Mouse (Mus musculus) left cerebral cortex, adult 8-10 months (tissue): ENCODE measurements around the gene Ddah2. TPM values are rescaled to one million over a fixed set of nuclear protein-coding genes. Genes with fewer than 3 reads are reported as not detected.

ENCODE experiments used
- DNase-seq, 2 experiments: peaks; one replicate each; pipeline ENCODE4 v3.0.0; 2022; ENCODE audit warnings: low spot score in 2 of 2
- total RNA-seq, 4 experiments: library from RNA; stranded (reverse); gene quantifications; 2 replicates each; pipeline ENCODE4 v1.2.4; 2022

Ddah2 gene
- total RNA-seq, 4 experiments from 2014 or later = 13.1 to 20.2 (median 14.8) TPM

DNA sequence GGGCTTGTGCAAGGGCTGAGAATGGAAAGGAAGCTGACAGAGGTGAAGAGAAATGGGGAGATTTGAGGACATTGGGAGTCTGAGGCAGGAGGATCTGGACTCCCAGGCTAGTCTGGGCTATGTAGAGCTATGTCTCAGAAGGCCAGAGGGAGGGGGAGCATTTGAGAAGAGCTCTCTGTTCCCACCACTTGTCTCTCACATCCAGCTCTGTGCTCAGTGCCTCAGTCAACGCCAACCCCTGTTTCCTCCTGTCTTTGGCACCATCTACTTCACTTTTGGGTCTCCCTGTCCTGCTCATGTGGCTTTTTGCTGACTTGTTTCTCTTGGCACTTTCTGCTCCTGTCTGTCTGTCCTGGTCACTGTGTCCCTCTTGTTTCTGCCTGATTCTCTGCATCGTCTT lies 18.4 kb downstream of the Ddah2 start:
- DNase-seq = no peak

- no peak for DNase-seq
Observed at GRCm38 (mm10) chr17:35077786-35078233, 19.0 kb downstream of the Ddah2 start, which contains the start of gene Ly6g6d. Gene Ly6g6d, minus strand, starts transcription at chr17:35078065.

DNA sequence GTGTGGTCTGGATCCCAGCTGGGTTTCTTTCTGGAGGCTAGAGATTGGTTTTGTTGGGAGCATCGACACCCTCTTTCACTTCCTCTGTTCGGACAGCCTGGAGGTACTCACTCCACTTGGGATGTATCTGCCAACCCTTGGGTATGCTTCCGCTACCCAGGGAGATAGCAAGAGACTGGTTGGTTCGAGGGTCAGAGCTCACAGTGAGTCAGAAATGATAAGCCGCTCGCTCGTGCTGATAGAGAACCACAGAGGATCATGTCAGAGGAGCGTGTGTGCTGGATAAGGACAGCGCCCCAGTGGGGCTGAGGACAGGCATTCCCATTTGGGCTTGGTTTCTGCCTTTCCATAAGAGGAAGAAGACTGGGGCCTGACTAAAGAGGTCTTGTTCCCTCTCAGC lies 20.9 kb downstream of the Ddah2 start:
- DNase-seq = no peak

DNA sequence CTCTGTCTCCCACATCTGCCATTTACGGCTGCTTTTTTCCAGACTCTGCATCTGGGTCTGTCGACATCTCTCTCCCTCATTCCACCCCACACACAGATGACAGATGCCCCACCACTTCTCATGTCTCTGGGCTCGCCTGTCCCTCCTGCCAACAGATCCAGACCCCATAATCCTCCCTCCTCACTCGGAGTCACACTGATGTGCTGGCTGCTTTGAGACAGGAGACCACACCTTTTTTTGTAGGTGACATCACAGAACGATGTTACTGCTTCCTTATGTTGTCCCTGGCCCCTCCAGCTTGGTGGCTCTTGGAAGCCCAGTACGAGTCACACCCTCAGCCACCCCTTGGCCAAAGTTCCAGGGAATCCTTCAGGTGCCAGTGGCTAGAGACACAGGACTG lies 21.4 kb downstream of the Ddah2 start:
- no peak for DNase-seq

DNA sequence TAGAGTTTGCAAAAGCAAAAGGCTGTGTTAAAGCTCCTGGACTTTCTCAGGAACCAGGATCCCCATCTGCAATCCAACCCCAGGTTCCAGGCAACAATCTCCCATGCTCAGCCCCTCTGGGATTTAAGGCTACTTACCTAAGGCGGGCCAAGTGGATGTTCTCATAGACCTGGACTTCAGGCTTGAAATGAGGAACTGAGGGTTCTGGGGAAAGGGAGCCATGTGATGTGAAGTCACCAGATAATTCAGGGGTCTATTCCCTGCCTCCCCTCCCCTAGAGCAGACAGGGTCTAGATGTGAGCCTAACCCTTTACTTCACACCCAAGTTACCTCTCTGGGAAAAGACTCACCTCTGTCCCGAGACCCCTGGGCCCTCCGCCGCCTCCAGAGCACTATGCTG lies 21.9 kb downstream of the Ddah2 start:
- no peak for DNase-seq

DNA sequence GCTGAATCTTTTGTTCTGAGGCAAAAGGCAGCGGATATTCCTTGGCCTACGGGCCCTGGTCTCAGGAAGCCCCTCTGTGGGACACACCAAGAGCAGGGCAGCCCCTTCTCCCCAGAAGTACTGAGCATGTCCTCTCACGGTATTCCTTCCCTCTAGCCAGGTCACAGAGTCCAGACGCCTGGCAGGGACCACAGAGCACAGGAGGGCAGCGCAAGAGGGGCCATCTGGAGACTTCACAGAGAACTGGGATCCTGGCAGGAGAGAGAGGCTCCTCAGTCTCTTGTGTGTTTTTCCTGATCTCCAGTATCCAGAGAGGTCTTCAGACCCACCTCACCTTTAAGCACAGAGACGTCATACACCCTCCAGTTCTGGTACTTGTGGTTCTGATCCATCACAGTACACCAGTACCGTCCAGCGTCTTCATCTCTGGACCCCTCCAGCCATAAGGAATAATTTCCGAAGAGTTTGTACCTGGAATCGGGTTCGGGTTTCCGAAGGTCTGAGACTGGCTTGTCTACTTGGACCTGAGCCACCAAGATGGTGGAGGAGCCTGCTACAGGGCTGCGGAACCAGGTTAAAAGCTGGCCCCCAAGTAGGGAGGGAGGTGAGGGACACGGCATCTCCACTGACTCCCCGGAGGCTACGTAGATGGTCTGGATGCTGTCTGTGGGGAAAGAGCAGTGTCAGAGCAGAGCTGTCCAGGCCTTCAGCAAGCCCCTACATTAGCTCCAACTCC lies 24.2 kb downstream of the Ddah2 start:
- no peak for DNase-seq

DNA sequence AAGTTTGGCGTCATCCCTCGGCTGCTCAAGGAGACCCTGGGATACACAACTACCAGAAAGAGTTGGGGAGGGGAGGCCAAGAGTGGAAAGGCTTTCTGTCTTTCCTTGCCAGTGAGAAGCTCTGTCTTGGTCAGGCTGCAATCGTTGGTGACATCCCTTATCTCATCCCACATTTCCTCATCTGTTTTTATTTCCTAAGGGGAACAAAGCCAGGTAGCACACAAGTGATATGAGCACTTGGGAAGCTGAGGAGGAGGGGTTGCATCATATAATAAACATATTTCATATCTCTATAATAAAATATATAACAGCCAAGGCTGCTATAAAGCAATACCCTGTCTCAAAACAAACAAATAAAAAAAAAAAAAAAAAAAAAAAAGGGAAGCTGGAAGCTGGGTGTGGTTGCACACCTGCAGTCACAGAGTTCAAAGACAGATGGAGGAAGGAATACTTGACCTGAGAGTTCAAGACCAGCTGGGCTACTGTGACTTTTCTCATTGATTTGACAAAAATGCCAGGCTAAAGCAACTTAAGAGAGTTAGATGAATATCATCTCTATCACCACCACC lies 25.2 kb downstream of the Ddah2 start:
- no peak for DNase-seq

DNA sequence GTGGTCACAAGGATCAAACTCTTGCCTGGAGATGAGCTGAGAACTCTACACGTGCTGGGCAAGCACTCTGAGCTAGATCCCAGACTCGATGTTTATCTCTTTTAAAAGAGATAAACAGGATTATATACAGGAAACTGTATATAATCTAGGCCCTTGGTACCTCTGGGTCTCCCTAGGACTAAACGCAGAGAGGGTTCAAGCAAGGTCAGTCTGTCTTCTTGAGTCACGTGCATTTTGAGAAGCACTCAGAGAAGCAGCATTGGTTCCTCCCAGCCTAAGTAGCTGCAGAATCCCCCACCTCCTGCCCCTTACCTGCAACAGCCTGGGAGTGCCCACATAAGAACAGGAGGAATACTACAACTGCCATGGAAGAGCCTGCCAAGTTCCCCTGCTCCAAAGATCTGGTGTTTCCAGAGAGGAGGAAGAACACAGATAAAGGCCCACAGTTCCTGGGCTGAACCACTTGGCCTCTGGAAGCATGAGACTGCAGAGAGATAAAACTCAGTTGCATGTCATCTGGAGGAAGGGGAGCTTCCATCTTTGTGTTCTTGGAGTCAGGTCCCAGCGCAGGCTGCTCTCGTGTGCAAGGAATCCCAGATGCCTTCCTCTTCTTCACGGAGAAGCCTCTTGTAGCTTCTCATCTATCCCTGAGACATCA lies 26.5 kb downstream of the Ddah2 start, which contains the start of gene Ly6g6f:
Ly6g6f (minus strand) TSS at position 403 of the 658 bp plus-strand sequence.
- no peak for DNase-seq

- DNase-seq = no peak
Observed at GRCm38 (mm10) chr17:35088151-35088550, 29.3 kb downstream of the Ddah2 start.

DNA sequence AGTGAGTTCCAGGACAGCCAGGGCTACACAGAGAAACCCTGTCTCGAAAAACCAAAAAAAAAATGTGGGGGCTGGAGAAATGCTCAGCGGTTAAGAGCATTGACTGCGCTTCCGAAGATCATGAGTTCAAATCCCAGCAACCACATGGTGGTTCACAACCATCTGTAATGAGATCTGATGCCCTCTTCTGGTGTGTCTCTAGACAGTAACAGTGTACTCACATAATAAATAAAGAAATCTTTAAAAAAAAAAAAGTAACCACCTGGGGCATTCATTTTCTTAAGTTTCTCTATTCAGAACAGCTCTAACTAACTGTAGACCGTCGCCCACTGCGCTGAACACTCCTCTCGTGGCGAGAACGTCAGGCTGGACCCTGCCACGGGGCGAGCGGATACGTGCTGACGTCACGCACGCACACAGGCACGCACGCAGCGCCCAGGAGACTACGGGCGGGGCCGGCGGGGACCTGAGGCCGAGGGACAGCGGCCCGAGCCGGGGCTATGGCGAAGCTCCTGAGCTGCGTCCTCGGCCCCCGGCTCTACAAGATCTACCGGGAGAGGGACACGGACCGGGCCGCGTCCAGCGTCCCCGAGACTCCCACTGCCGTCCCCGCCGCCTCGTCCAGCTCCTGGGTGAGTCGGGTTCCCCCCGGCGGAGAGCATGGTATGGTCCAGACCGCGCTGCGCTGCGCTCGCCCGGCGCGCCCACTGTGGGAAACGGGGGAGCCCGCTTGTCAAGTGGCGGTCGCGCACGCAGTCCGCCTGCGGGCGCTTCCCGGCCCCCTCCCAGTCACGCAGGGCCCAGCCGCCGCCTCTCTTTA lies 30.2 kb downstream of the Ddah2 start, which contains the start of gene Abhd16a:
Abhd16a (plus strand) TSS at position 439 of the 820 bp plus-strand sequence.
- peak; percentile 93 for DNase-seq

DNA sequence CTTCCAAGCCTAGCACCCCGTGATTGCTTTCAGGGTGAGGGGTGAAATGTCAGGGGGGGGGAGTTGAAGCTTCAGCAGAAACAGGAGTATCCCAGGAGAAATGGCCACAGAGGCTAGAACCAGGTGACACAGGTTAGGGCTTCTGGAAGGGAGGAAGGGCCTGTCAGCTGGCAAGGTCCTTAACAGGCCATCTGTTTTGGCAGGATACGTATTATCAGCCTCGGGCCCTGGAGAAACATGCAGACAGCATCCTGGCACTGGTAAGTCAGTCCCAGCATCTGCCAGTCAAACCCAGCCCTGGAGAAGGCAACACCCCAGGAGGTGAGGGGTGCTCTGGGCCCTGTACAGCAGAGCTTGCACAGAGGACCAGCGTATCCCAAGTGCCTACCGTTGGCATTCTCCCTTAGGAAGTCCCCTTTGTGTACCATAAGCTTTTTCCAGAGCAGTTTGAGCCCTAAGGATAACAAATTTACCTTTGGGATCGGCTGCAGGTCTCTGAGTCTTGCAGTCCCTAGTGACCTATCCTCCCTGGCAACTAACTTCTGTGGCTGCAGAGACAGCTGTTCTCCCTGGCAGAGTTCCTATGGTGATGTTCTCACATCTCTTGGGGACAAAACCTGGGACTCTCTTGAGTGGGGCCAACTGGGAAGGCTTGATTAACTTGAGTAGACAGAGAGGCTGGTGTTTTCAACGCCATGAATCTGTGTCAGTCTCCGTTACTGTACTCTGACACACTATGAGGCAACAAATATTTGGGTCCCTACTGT lies 31.5 kb downstream of the Ddah2 start:
- no peak for DNase-seq

DNA sequence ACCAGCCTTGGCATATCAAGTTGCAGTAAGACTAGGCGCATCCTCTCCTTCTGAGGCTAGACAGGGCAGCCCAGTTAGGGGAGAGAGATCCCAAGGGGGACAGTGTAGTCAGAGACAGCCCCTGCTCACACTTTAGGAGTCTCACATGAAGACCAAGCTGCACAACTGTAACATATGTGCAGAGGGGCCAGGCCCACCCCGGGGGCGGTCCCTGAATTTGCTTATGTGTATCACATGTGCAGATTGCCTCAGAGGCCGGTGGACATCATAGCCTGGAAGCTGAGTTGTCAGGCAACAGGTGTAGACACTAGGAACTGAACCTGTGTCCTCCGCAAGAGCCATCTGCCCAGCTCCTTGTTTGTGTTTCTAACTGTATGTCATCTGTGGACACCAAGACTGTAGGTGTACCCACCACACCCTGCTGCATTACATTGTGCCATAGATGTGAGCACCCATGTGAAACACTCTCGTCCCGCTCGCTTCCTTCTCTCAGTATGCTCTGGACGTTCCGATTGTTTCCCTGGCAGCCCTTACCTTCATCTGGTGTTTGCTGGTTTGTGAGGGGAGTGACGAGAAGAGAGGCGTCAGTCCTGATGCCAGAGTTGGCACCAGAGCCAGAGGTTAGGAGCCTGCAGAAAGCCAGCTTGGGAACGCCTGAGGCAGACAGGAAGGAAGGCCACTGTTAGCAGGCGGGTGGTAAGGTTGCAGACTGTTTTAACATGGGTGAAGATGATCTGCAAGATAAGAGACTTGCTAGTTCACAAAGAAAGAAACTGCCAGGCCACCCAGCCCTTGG lies 33.8 kb downstream of the Ddah2 start:
- DNase-seq = no peak

DNA sequence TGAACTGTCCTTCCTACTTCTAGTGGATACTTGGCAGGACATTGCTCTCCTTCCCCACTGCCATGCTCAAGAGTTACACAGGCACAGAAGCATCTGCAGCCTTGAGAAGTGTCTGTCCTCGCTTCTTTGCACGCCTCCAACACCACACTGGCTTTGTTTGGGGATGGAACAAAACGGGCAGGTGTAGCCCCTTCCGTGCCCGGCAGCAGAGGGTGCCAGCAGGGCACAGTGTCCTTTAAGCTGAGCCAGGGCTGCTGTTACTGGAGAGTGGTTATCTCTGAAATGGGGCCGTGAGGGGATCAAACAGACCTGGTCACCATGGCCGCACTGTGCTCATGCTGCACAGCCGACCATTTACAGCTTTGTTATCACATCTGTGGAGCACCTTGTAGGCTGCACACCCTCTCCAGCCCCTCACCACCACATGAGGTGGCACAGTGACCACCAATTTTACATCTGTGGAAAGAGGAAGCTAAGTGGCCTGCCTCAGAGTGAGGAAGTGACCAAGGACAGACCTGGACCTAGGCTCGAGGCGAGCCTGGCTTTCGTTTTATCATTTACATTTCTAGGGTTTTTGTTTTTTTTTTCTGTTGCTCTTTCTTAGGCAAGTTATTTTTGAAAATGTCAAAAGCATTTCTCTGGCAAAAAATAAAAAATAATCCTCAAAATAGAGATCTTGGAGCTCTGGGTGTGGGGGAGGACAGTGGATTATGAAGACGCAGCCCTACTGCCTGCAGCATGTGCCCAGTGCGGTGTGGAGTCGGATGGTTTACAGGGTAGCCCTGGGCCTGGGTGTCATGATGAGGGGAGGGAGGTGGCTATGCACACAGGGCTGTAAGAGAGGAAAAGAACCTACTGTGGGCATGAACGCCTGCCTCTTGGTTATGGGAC lies 35.9 kb downstream of the Ddah2 start:
- no peak for DNase-seq

DNA sequence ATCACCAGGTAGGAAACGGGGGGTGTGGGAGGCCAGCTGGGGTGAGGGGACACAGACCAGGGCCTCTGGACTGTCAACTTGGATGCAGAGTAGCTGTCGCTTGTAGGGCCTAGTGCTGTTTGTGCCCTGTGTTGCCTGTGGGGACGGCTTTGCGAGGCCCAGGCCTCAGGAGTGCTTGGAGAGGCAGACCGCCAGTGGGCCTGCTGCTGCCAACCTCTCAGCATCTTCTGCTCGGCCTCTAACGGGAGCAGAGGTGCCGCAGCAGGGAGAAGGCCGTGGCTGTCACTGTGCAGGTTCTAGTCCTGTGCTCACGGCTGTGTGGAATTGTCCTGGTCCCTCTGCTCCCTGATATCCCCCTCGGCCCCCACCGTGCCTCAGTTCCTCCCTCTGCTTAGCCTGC lies 37.8 kb downstream of the Ddah2 start:
- DNase-seq = no peak

DNA sequence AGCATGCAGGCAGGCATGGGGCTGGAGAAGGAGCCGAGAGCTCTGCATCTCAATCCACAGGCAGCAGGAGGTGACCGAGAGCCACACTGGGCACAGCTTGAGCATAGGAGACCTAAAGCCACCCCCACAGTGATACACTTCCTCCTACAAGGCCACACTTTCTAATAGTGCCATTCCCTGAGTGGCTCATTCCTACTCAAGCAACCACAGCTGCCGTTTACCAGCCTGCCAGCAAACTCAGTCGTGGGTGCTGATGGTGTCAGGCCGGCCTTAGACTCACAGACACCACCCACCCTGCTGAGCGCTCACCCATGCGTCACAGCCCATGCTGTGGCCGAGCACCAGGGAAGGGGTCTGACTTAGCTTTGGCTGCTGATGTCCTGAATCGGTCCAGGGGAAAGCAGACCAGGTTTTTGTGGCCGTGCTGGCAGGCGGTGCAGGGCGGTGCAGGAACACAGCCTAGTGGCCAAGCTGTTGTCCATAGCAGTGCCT lies 38.4 kb downstream of the Ddah2 start:
- peak in 1 of 2 experiments; percentile 76 for DNase-seq

DNA sequence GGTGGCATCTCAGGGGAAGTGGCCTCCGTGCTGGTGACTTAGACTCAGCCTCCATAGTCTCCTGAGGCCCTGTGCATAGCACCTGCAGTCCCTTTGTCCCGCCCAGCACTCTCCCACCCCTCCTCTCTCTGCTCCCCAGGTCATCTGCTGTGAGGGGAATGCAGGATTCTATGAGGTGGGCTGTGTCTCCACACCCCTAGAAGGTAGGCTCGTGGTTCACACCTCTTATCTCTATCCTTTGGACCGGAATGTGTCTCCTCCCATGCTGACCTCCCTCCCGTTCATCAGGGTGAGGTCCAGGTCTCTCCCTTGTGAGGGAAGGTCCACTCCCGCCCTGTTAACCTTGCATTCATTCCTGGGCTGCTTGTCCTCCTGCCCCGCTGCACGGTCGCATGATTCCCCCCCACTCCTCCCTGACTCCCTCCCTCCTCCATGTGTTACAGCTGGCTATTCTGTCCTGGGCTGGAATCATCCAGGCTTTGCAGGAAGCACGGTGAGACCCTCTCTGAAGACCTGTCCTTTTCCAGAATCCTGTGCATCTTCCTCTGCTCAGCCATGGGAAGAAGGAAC lies 41.4 kb downstream of the Ddah2 start:
- DNase-seq = no peak

GRCm38 (mm10) chr17:35101161-35101560 lies 42.3 kb downstream of the Ddah2 start:
- DNase-seq = no peak

- DNase-seq = no peak
Observed at GRCm38 (mm10) chr17:35102299-35102698, 43.5 kb downstream of the Ddah2 start.
